Mouse (Mus musculus): ENCODE results near the gene Dzip1. TPM values are rescaled to one million over a fixed set of nuclear protein-coding genes. Genes with fewer than 3 reads are reported as not detected.

The Dzip1 gene
- polyA plus RNA-seq, 1 experiment from 2014 or later: 40.9 TPM

Other genes starting within 250 kb of the Dzip1 start
- 2.9 and 3.6 TPM in 2 replicates for gene Abcc4, start 219.2 kb downstream of the Dzip1 start, polyA plus RNA-seq (2014; fragmentation: Nextera tagmentation; extraction: Ambion mirVana)
- gene Cldn10, start 137.6 kb downstream of the Dzip1 start, polyA plus RNA-seq (2014; fragmentation: Nextera tagmentation; extraction: Ambion mirVana): 2.1 and 2.2 TPM in 2 replicates
- gene Dnajc3, start 12.5 kb upstream of the Dzip1 start, polyA plus RNA-seq (2014; fragmentation: Nextera tagmentation; extraction: Ambion mirVana): 33.0 and 35.0 TPM in 2 replicates
- 13.5 and 15.6 TPM in 2 replicates for gene Uggt2, start 174.0 kb upstream of the Dzip1 start, polyA plus RNA-seq (2014; fragmentation: Nextera tagmentation; extraction: Ambion mirVana)
- gene Hs6st3, start 212.9 kb upstream of the Dzip1 start, polyA plus RNA-seq (2014; fragmentation: Nextera tagmentation; extraction: Ambion mirVana): 0.20 and 0.24 TPM in 2 replicates